Mouse (Mus musculus) left cerebral cortex, adult 18-20 months (tissue): ENCODE data around the gene Gucy2g. TPM values are rescaled to one million over a fixed set of nuclear protein-coding genes. Genes with fewer than 3 reads are reported as not detected.
A peak's percentile ranks its signal among the peaks of the same experiment; 100 is the strongest.

Experiments used
- DNase-seq, 2 experiments: peaks; one replicate each; pipeline ENCODE4 v3.0.0; 2021 to 2022; ENCODE audit warnings: low spot score in 2 of 2, mixed read lengths in 1 of 2
- long read RNA-seq, 2 experiments: library from polyadenylated mRNA; stranded (forward); transcript quantifications; one replicate each; pipeline ENCODE4 v2.0.0; 2021
- total RNA-seq, 2 experiments: library from RNA; stranded (reverse); gene quantifications; 2 replicates each; pipeline ENCODE4 v1.2.3; 2021

Gene Gucy2g
- 1 to 10 TPM; 2.8 to 3.7 TPM for total RNA-seq
- long read RNA-seq, experiment 1, partial matches to known transcripts: 0 of 1 reads
- long read RNA-seq, experiment 1, other reads (novel, unspliced or antisense): 1 of 1 reads
- long read RNA-seq, experiment 2, partial matches to known transcripts: 2 of 4 reads
- long read RNA-seq, experiment 2, other reads (novel, unspliced or antisense): 2 of 4 reads

DNA sequence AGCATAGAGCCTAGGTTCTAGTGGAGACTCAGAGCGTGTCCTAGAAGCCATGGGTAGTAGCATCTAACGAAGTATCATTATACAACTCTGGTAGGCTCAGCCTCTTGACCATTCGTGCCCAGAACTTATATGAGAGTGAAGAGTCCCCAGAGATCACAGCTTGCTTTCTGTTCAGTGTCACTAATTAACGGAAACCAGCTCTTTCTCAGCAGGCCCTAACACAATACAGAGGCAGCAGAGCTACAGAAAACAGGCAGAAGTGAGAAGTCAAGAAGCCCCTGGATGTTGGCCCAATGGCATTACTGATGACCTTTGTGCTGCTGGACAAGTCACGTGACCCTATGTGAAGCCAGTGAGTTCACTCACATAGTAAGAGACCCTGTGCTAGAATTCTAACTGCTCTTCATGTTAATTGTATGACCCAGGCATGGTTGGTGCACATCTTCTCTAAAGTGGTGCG is at the start of gene Gucy2g:
Gucy2g (minus strand) TSS at position 51 of the 460 bp plus-strand sequence.
- DNase-seq: no peak

DNA sequence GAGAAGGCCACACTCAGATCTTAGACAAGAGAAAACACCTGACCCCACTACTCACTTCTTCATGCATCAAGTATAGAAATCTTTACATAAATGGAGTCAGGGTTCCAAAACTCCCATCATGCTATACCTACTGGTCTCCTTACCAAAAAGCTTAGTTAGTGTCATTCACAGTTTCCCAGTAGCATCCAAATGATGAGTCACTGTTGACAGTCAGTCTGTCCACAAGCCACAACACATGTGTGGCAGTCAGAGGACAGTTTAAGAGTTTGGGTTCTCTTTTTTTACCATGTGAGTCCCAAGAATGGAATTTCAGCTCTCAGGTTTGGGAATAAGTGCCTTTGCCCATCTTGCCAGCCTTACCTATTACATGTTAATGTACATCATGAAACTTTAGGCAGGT is 47.9 kb upstream of the Gucy2g start:
- DNase-seq: no peak

DNA sequence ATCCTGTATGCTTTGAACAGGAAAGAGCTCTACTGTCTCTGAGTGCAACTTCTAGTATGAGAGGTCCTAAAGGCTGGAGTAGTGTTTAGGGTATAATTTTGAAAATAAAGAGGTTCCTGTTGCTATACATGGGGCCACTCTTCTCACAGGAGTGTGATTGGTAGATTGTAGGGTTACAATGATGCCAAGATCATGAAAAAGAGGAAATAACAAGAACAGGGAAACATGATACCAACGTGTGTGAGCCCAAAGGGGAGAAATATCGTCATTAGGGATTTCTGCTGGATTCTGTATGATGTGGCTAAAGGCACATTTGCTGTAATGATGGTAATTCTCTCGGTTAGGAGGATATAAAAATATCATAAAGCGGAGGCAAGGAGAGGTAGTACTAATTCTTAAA is 45.0 kb upstream of the Gucy2g start:
- no peak for DNase-seq

DNA sequence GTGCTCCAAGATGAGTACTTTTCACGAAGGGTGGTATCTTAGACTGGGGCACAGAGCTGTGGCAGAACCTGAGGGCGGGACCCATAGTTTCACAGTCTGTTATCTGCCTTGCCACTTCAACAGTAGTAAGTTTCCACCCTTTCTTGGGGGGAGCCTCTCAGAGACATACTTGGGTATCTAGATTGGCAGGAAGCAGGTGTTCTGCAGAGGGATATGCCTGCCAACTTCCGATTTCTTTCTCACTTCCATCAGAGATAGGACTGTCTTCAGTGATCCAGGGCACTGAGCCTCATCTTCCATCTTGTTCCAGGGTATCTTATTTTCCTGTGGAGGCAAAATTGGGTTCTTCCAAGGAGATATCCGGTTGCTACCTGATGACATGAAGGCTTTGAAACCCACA is 43.1 kb upstream of the Gucy2g start:
- DNase-seq: no peak

DNA sequence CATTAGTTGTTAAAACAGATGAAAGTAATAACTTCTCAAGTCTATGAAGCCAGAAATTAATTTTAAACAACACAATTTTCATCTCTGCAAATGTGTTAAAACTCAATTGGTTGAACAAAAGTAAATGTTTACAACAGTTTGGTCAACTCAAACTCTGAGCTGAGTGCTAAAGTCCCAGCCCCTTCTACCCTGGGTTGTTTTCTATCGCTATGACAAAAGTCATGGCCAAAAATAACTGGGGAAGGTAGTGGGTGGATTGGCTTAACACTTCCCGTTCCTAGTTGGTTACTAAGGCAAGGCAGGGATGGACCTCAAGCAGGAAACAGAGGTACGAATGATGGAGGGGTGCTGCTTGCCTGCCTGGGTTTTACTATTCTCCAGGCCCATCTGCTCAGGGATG is 35.7 kb upstream of the Gucy2g start:
- DNase-seq: no peak

DNA sequence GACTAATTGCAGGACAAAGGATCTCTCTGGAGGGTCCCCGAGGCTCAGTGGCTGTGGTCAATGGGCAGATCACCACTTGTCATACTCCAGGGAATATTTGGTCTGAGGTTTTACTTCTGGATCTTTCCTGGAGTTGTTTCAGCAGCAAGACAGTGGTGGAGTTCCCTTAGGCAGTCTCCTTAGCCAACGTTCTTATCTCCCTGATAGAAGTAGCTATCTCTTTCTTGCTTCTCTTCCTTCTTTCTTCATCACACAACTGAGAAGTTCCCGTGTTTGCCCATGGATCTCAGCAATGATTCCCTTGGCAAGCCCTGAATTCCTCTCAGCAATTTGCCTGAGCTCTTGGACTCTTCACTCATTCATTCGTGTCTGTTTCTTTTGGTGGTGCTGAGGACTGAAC is 35.1 kb upstream of the Gucy2g start:
- DNase-seq: no peak

DNA sequence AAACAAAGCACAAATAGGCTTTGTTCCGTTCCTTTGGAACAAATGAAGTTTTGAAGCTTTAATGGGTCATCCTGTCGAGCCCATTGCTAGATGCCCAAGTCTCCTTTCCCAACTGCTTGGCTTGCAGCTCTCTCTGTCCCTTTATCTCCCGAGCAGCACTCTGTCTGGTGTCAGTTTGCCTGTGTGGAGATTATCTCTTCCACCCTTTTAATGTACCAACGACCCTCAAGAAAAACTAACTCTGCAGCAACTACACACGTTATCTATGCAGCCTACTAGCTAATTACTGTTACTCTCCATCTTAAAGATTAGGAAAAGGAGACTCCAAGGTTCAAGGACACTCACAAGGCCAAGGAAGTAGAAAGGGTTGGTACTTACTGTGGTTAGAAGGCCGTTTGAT is 32.3 kb upstream of the Gucy2g start:
- DNase-seq: no peak

DNA sequence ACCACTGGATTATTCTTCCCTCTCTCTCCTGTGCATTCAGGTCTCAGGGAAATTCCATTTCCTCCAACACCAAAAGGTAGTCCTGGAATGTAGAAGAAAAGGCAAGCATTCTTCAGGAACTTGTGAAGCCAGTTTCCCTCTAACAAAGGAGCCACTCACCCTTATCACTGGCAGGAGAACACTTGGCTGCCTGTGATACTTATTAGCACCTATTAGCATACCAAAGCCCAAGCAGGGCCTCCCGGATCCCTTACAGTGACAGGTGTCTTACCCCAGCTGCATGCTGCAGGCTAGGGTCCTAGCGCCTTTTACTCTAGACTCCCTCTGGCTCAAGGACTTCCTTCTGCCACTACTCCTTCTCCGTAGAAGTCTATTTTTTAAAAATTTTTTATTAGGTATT is 30.4 kb upstream of the Gucy2g start:
- no peak for DNase-seq

DNA sequence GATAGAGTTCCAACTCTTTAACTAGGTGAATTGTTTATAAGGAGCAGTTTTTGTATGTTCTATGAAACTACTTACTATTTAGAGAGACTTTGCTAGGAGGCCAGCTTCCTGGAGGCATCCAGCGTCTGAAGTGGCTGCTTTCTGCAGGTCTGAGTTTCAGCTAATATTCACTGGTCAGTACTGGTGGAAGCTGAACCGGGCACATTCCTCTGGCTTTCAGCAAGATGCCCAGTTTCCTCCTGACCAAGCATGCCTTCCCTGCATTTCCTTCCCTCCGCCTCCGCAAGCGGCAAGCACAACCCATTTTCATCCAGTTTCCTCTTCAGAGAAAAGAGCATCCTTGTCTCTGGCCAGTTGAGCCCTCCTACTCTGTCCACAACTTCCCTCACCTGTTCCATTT is 28.0 kb upstream of the Gucy2g start:
- DNase-seq: no peak

DNA sequence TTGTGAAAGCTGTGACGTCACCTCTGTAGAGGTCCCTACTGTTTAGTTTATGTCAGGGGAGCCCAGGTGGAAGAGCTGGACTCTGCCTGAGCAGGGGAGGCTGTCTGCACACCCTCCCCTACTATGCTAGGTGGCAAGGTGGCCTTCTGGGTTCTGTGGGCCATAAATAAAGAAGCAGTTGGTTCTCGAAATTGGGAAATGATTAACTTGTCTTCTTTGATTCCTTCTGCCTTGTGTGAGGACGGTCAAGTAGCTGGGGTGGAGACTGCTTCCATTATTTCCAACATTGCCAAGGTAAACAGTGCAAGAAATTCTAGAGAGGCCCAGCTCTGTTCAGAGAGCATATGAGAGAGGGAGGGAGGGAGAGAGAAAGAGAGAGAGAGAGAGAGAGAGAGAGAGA is 27.1 kb upstream of the Gucy2g start:
- no peak for DNase-seq

DNA sequence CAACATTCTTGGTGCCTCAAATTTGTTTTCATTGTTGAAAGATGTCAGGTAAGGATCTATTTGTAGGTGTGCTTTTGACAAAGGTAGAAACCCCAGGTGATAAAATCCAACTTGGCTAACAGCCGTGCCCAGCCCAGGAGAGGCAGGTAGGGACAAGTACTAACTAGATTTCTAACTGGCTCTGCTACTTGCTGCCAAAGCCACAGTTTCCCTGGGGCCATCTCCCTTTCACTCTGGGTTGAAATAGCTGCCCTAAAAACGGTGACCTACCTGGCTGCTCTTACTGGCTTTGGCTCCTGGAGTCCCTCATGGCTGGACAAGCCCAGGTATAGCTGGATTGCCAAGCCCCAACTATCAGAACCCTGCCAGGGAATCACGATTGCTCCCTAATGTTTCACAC is 25.8 kb upstream of the Gucy2g start:
- no peak for DNase-seq

DNA sequence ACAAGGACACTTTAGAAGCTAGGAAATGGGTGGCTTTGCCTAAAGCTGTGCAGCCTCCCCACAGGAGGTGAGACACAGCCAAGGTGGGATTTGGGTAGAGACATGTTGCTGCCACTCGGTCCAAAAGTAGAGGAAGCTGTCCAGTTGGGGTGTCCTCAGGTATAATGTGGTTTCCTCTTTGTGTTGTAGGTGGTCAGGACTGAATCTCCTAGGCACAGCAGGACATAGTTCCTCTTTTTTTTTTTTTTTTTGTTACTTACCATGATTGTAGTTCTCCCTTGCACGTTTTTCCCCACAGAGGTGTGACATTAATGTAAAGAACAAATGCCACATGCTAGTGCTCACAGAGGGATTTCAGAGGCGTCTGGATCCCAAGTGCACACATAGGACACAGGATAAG is 24.2 kb upstream of the Gucy2g start:
- no peak for DNase-seq

DNA sequence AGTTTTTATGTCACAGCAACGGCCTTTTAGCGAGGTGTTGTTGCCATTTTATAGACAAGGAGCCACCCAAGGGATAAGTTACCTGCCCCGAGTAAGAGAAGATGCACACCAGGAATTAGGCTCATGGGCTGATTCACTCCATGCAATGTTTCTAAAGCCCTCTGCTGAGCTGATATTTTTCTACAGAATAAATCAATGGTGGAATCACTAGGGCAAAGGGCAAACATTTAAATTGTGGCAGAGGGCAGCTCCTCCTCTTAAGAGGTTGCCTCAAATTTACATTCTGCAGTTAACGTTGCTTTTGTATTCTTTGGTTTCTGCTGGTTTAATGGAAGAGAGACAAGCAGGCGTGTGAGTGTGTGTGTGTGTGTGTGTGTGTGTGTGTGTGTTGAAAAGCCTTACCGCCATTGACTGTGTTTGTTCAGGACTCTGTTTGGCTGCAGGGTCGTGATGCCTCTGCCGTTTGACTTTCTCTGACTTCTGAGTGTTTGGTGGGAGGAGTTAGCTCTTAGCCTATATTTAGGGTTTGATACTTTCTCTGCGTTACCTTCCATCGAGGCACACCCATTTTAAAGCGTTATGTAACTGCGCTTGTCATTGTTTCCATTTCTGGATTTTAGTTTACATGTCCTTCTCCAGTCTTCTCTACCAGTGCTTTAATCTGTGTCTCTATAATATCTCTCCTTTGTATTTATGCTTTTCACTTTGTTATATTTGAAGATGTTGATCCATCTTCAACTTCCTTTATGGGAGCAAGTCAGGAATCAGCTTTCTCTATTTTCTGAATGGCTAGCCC is 19.6 kb upstream of the Gucy2g start:
- DNase-seq: no peak

DNA sequence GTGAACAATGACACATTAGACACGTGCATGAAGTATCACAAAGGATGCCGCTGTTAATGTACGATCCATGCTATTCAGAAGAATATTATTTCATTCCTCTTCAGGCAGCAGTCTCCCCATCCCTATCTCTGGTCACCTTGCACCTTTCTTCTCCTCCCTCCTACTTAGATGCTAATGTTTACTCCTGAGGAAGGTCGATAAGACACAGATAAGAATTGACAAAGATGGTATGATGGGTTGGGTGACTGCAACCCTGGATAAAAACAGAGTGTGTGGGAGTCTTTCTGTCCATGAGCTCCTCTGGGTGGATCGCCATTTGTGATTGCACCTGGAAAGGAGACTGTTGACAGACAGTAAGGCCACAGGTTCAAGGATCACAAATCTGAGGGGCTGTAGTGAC is 17.5 kb upstream of the Gucy2g start:
- no peak for DNase-seq

DNA sequence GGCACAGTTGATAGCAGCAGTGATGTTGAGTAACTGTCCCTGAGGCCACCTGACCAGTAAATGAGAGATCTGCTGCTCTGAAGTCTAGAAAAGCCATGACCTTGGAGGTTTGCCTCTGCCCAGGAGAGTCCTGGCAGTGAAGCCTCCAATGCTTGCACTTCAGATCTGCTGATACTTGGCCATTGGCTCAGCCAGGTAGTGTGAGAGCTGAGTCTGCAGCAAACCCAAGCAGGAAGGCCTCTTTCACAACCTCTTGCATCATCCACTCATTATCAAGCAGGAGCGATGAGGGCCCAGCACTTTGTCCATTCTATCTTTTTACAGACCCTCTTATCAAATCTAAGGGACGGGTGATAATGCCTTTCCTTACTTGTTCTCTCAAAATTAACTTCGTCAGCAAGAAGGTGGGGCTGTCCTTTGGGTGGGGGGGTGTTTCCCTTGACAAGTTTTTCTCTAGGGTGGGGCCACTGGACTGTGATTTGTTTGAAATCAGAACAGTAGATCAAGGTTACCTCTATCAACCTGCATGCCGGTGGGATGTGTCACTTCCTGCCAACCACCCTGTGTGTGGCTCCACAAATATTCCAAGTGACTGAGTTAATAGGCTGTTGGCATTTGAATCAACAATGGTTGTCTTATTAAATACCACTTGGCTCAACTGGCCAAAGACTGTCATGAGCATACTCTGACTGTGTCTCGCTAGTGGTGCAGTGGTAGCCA is 16.8 kb upstream of the Gucy2g start:
- DNase-seq: no peak

DNA sequence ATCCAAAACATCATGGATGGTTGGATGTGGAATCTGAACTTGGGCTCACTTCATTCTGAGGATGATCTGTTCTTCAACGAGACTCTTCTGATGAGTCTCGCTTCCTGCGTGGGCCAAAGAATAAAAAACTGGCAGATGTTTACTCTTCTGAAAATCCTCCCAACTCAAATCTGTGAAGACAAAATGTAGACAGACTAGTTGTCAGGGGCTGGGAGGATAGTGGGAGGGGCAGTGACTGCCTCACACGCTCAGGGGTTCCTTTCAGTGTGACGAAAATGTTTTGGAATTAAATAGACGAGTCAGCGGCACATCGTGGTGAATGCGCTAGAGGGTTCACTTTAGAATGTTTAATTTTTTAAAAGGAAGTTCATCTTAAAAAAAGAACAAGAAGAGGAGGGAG is 15.1 kb upstream of the Gucy2g start:
- DNase-seq: peak; percentile 17 to 42

DNA sequence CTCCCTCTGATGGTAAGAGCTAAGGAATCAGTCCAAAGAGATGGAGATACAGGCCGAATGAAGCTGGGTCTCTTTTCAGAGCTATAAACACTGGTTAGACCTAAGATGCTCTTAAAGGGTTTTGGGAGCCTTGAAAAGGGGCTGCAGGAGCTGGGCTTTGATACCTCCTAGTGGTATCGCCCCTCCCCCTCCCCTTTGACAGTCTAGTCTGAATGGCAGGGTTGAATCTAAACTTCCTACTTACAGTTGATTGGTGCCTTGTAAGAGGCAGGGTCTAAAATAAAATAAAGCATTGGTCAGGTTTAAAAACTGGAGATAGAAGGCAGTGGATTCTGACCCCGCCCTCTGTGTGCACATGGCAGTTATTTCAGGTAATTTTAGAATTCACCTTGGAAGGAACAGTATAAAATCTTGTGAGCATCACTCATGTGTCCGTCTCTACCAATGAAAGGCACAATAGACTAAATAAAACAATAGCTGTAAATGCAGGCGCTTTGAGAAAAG is 13.5 kb upstream of the Gucy2g start:
- DNase-seq: peak; percentile 11 to 18

DNA sequence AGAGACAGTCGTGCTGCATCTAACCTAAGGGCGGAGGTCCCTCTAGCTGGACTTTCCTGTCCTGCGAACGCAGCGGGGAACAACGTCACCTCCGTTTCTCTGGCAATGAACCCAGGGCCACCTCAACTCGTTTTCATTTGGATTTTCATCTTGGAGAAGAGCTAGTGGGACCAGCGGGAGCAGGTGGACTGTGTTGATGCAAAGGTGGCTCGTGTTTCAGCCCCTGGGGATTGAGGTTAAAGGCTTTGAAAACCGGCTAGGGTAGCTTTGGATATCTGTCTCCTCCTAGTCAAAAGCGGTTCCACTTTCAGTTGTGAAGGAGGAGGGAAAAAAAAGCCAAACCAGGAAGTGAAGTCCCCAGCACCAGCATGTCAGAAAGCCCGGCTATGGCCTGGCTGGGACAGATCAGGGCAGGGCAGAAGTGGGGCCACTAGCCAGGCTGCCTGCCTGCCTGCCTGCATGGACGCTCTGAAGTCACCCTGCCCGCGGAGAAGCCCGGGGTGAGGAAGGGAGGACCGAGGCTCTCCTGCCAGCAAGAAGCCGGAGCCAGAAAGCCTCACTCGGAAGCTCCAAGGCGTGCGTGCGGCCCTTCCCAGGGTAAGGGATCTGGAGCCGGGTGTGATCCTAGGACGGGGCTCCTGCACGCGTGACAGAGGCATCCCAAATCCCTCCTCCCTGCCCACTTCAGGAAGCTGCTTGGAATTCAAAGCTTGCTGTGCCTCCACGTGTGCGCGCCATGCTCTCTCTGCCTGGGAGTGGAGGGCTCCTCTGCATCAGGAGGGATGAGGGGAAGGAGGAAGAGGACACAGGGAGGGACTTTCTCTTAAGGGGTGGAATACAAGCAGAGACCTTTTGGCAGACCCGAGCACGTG is 12.8 kb upstream of the Gucy2g start:
- peak; percentile 51 to 59 for DNase-seq

DNA sequence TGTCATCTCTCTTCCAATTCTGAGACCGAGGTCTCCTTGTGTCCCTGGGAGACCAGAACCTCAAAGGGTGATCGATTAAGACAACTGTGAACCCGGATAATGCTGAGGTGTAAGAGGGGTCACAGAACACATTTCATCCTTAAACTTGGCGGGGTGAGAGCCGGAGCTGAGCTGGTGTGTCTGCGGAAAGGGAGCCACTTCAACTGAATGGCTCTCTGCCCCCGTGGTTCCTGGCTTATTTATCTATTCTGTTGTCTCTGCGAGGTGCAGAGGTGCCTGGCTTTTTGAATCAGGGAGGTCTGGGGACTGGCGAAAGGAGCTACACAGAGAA is 12.2 kb upstream of the Gucy2g start:
- no peak for DNase-seq

DNA sequence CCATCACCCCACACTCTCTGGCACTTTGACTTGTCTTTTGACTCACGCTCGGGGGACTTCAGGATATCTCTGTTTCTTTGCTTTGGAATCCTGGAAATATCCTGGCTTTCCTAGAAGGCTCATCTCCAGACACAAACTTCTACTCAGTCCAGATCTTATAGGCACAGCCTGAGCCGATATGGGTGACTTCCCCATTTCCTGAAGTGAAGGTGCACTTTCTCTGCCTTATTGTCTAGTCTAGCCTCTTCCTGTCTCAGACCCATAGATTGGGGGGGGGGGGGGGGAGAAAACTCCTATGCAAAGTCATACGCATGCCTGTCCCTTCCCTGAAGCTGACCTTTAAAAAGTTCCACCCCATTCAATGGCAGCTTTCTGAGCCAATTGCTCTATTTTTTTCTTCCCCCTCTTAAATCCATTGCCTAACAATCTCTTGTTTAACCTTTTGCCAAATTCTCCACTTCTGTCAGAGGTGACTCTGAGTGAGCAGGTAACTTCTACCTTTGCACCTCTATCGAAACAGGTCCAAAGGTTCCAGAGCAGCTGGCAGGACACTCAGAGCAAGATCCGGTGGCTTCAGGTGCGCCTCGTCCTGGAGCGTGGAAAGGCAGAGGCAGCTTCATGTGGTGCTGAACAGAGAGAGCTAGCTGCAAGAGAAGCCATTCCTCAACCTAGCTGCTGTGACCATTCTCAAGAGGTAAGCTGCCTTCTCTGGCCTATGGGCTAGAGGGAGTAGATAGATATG is 10.5 kb upstream of the Gucy2g start, which contains the start of gene Acsl5:
Acsl5 (plus strand) TSS at position 556 of the 742 bp plus-strand sequence.
- DNase-seq: no peak
